Mouse (Mus musculus) heart, postnatal 14 days (tissue): ENCODE measurements around the gene Cdkl3. TPM values are rescaled to one million over a fixed set of nuclear protein-coding genes. Genes with fewer than 3 reads are reported as not detected.
A peak's percentile ranks its signal among the peaks of the same experiment; 100 is the strongest.

Experiments used
- DNase-seq, 2 experiments: peaks; one replicate each; pipeline ENCODE4 v3.0.0; 2021 to 2022
- intact Hi-C: fragments of 180-260 bp; cut with DNase I; formaldehyde crosslinking; loops from one replicate; pipeline ENCODE4 v1.15.1; 2025
- total RNA-seq, 2 experiments: library from RNA; stranded (reverse); gene quantifications; 2 replicates each; pipeline ENCODE4 v1.2.3; 2021

Gene Cdkl3
- total RNA-seq, 2 experiments from 2014 or later = 5.4 to 7.3 TPM

DNA sequence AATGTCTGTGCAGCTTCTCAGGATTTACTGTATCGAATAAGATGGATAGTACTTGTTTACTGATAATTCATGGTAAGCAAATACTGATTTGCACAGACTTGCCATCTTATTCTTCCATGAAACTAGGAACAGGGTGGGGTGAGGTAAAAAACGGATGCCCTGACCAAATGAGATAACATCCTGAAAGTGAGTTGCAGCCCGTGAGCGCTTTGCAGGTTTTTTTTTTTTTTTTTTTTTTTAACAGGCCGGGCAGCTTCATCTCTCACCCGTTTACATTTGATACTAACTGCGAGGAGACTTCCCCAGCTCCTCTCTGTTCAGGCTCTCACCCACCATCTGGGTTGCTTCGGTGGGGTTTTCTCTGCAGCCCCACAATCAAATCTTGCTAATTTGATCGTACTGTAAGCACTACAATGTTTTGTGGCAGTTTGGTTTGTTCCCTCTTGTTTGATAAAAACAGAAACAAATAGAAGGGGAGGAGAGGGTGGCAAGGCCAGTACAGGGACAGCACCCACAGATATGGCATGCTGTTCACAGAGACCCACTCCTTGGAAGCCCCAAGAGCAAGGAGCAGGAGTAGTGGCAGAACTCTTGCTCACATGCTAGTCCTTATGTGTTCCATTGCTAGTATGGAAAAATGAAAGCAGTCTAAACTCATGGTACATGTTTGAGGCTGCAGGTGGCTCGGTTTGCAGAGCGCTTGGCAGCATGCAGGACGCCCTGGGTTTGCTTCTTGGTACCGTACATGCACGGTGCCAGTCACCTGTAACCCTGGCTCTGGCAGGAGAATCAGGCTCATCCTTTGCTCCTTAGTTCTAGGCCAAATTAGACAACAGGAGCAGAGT, 70.8 kb downstream of the Cdkl3 start:
- intact Hi-C loops = no loop called here

DNA sequence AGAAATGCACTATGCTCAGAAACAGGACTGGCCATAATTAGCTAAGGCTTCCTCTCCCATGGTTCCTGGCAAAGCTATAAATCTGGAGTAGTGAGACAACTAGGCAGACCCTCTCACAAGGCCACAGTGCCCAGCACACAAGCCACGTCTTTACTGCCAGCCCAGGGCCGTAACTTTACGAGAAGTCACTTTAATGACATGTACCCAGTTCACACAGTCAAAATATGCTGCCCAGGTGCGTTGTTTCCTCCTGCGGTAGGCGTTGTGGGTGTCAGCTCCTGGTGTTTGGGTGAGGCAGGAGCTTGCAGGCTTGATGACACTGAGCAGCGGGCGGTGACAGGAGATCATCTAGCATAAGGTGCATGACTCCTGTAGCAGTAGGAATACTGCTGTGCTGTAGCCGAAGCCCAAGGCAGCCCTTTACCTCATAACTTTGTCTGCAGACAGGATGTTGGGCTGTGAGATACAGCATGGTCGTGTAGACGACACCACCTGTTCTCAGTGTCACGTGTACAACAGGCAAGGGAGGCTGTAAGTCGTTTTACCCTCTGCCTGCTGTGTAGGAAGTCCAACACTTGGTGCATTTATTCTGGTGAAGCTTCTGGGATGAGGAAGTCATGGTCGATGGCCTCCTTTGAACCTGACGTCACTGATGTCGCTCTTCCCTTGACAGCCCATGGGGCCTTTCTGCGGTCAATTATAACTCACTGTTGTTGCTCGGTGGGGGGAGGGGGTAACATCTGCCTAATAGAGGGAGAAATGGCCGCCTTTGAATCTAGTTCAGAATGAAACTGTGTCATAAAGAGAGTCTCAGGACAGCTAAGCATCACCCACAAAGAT, 72.0 kb downstream of the Cdkl3 start:
- intact Hi-C loops = no loop called here
- DNase-seq = no peak

More for the DNA sequence above, 70.8 kb downstream of the Cdkl3 start:
- DNase-seq = no peak

DNA sequence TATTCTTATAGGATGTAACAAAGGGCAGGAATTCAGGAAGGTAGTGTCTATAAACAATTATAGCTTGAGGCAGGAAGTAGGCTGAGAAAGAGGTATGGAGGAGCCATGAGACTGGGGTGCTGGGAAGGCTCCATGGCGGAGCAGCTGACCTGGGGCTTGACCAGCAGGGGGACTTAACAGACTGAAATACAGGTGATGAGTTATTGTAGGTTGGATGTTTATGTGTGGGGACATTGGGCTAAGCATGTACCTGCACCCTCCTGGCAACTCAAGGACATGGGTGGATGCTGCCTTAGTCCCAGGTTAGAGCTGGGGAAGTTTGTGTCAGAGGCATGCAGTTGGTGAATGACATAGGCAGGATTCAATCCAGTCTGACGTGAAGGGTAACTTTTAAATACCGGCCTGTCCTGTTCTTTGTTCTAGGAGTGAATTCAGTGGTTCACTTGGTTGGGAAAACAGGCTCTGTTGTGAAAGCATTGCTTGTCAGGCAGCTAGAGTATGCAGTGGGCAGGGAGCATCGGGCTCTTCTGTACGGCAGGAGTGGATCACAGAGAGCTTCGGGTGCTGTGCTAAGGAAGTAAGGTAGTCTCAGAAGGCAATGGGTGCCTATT, 72.8 kb downstream of the Cdkl3 start:
- no peak for DNase-seq
- intact Hi-C loops = no loop called here

DNA sequence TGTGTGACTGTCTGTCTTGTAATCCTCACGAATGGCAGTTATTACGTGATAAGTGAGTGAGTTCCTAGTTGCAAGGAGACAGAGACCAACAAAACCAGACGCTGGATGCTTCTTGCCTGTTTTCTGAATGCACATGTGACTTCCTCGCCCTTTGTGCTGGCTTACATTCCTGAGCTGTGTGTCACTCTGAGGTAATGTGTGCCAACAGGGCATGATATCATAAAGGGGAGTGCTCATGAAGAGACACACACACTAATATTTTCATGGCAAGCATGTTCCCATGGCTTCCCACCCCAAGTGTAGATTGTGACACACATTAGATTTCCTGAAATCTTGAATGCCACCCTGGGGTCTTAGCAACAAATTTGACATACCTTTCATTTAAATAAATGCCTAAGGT, 73.9 kb downstream of the Cdkl3 start:
- DNase-seq = peak in 1 of 2 experiments; percentile 35
- intact Hi-C loops = no loop called here

DNA sequence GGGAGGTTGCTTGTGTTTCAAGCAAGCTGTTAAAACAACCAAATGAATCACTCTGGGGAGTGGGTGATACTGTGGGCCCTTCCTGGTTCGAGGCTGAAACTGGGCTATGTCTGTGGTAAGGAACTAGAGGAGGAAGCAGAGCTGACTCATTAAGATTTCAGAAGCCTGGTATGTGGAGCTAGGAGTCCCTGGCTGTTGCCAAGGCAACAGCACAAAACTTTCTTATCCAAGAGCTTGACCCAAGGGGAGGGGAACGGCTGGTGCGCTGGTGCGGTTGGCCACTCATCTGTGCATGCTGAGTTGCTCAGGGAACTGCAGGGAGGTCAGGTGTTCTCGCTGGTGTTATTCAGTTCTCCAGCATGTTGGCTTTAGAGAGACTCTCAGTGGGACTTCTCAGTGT, 76.0 kb downstream of the Cdkl3 start:
- no peak for DNase-seq
- intact Hi-C loops = no loop called here

DNA sequence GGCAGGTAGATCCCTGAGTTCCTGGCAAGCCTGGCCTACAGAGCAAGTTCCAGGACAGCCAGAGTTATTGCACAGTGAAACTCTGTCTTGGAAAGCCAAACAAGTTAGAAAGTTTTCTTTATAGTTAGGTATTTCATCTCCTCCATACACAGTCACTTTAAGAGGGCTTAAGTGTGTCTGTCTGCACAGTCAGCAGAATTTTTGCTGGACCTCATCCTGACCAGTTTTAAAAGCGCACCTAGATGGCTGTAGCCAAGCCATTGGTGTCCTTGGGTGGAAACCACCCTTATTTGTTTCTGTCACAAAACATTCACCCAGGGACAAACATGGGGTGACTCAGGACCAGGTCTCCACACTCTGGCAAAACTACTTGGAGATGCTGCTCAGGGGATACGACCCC, 76.6 kb downstream of the Cdkl3 start:
- intact Hi-C loops = no loop called here
- no peak for DNase-seq

DNA sequence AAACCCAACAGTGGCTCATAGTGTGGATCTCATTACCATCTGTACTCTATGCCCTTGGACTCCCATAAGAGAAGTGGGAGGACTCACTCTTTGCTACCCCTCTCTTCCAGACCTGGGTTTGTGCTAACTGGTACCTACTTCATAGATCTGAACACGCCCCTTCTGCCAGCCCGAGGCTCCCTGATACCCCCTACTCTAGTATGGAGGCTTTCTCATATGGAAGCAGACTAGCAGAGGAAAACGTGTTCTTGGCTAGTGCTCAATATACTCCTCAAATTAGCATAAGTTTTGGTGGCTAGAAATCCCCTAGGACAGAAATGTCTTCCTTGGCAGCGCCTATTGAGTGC, 81.8 kb downstream of the Cdkl3 start:
- intact Hi-C loops = no loop called here

DNA sequence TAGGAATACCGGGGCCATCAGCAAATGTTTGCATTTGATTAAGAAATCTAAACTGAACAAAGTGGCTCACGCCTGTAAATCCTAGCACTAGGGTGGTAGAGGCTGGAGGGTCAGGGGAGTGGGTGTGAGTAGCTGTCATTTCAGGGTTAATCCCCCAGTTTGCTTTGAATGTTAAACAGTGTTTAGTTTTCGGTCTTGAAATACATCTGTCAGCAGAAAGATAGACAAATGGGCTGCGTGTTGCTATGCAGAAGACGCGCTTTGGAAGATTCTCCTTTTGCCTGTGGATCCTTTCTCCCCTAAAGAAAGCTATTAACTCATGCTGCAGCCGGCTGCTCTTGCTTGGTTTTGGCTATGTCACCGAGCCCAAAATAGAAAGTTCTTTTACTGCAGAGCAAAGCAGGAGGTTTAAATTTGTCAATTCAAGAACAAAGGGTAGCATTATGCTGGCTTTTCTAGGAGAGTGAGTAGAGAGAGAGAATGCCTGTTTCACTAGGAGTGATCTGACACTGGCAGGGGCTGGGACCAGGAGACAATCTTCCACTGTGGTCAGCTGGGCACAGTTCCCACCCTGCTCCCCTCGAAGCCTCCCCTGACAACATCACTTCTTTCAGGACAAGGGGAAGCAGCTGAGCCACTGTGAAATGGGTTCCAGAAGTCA, 82.3 kb downstream of the Cdkl3 start:
- DNase-seq = no peak
- intact Hi-C loops = no loop called here

More for the DNA sequence above, 81.8 kb downstream of the Cdkl3 start:
- no peak for DNase-seq

DNA sequence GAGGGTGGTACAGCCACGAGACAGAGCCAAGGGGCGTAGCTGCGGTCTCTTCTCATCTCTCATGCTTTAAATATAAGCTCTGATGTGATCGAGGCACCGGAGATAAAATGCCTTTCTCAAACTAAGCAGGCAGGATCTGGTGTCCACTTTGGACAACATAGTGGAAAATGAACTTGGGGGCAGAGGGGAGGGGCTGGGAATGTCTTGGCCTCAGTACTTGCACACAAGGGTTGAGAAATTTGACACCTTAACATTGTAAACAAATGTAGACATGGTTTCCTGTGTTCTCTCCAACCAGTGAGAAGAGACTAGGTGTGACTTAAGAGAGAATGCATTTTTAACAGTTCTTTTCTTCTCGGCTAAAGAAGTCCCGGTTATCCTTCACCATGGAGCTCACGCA, 85.3 kb downstream of the Cdkl3 start:
- no peak for DNase-seq
- intact Hi-C loops = no loop called here

DNA sequence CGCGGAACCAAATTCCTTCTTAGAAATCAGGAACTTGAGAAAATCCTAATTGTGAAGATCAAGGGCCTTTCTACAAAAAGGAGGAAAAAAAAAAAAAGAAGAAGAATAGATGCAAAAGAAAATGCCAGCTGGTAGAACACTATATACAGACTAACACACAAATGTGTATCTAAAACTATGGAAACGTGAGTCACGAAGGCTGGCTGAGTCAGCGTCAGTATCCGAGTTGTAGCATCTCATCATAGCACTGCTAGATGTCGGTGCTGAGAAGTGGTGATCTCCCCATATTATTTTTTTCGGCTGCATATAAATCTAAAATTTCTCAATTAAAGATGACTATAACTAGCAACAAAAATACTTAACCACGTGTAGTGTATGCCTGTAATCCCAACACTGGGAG, 87.2 kb downstream of the Cdkl3 start:
- intact Hi-C loops = no loop called here
- DNase-seq = no peak

DNA sequence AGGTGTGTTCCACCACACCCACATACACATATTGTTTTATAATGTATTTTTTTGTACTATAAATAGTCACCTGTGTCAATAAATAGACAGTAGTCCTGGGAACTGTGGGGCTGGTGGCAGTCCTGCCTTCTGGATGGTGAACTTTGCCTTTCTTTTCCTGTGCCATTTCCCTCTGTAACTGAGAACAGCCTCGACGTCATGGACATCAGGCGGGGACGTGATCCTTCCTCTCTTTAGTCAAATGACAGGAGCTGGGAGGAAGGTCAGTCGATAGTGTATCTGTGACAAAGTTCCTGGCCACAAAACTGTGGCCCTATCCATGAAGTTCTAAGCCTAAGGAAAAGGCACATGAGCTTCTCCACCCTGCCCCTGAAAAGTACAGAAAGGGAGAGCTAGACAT, 90.5 kb downstream of the Cdkl3 start:
- intact Hi-C loops = no loop called here
- DNase-seq = no peak

DNA sequence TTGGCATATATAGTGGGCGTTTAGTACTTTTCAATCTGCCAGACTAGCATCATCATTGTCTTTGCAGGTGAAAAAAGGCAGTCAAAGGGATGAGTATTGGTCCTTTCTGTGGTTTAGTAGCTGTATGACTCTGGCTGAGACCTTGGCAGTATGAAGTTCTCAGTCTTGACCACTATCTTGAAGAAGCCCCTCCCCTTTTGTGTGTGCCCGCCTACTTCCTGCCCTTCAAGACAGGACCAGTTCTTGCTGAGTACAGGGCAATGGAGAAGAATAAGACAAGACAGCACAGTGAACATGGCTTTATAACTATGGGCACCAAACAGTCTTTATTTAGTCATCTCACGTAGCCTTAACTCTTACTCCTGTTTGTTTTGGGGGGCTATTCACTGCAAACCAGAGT, 93.0 kb downstream of the Cdkl3 start:
- no peak for DNase-seq
- intact Hi-C loops = loop anchor here (5.0 kb wide), 1 partner anchor 95 kb away; the partner anchor contains the start of genes Cdkl3 and Ube2b

DNA sequence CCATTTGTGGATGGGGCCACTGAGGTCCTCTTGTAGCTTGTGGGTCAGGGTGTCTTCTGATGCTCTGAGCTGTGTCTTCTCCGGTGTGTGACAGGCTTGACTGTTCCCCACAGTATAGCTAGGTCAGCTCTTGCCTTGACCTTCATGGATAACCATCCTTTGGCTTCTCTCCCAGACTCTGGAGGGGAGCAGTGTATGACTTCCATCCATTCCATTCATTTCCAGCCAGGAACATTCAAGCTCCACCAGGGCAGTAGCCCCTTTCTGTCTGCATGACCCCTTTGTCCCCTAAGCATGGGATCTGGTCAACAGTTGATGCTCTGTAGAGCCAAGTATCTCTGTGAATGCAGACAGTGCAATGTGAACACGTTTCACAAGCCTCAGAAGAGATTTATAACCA, 93.6 kb downstream of the Cdkl3 start:
- intact Hi-C loops = loop anchor here (5.0 kb wide), 1 partner anchor 95 kb away; the partner anchor contains the start of genes Cdkl3 and Ube2b

DNA sequence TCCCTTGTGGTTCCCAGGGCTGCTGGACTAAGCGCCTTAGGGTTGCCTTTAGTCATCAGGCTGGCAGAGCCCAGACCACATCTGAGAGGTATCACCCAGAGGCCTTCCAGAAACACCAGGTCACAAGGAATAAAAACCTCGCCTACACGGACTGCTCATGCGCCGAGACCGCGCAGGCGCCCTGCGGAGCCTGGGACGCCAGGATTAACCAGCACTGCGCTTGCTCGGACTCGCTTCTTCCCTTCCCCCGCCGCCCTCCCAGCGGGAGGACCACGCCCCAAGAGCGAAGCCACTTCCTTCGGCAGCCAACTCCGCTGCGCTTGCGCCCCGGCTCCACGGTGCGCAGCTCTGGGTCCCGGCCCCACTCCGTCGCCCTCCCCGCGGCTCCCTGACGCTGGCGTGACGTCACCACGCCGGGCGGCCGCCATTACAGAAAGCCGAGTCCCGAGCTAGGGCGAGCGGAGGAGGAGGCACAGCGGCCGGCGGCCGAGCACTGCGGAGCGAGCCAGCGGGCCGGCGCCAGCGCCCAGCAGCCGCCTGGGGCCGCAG, 94.5 kb downstream of the Cdkl3 start, which contains the start of gene Ppp2ca:
Ppp2ca (plus strand) TSS at position 284 of the 549 bp plus-strand sequence.
- peak; percentile 98 for DNase-seq
- intact Hi-C loops = loop anchor here (5.0 kb wide), 1 partner anchor 96 kb away; the partner anchor contains the start of genes Cdkl3 and Ube2b

More for the DNA sequence above, 93.6 kb downstream of the Cdkl3 start:
- no peak for DNase-seq

DNA sequence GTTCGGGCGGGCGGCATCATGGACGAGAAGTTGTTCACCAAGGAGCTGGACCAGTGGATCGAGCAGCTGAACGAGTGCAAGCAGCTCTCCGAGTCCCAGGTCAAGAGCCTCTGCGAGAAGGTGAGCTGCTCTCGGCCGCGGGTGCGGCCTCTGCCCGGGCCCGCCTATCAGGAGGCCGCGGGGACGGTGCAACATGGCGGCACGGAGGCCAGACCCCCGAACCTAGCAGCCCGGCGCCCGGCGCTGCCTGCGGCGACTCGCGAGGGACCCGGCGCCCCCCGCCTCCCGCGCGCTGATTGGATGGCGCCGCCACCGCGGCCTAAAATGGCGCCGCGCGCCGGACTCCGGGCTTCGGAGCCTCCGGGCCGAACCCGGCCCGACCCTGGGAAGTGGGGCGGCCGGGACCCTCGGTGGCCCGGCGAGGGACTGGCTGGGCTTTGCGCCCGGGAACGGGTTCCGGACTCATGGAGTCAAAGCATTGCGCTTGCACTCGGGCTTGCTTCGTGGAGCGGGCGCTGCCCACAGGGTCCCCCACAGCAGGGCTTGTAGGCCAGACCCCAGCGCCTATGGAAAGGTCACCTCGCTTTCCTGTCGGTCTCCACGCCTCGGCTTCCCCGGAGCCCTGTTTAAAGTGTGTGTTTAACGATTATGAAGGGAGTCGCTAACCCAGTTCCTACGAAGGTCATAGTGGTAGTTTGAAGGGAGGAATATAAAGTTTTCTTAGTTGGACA, 95.2 kb downstream of the Cdkl3 start:
- intact Hi-C loops = loop anchor here (5.0 kb wide), 1 partner anchor 97 kb away; the partner anchor contains the start of genes Cdkl3 and Ube2b
- peak; percentile 80 to 82 for DNase-seq

DNA sequence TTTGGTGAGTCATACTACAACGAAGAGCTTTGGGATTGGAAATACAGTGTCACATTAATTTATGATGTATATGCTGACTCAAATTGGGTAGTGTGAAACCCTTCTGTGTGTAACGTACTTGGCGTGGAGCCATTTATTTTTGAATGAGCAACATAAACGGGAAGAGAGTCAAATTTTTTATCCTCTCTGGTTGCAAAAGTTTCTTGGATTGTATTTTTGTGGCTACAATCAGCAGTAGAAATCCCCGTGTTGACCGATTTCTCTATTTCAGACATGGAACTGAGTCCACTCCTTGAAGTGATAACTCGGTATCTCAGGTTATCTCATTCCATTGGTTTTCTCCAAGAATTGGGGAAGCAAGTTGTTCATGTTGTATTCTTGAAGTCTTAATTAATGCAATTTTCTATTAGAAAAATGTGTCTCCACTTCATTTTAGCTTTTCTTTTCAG, 95.8 kb downstream of the Cdkl3 start:
- DNase-seq = no peak
- intact Hi-C loops = loop anchor here (5.0 kb wide), 1 partner anchor 97 kb away; the partner anchor contains the start of genes Cdkl3 and Ube2b

DNA sequence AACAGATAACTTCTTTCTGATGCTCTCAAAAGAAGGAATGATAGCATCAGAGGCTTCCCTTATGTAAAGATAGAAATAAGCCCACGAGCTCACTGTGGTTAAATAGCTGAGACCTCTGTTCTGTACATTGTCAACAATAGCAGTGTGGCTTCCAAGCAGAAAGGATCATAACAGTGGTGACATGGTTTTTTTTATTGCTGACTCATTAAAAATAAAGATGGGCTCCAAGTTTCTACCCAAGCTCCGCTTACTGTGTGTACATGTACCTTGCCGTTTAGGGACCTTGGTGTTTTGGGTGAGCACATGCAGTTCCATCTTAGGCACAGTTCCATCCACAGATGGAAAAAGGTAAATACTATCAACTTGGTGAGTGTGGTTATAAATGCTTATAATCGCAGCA, 99.0 kb downstream of the Cdkl3 start:
- no peak for DNase-seq
- intact Hi-C loops = no loop called here

DNA sequence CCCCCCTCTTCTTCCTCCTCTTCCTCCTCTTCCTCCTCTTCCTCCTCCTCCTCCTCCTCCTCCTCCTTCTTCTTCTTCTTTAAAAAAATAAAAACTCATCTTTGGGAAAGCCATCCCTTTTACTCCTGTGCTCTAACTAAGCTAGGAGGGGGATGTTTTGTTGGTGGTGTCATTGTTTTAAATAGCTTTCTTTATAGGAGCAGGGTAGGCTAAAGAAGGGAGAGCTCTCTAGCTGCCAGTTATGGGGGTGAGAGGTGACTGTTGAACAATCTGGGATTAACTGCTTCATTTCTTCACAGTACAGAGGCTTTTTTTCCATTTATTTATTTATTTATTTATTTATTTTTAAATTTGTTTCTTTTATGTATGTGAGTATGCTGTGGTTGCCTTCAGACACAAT, 101.5 kb downstream of the Cdkl3 start:
- no peak for DNase-seq
- intact Hi-C loops = no loop called here

DNA sequence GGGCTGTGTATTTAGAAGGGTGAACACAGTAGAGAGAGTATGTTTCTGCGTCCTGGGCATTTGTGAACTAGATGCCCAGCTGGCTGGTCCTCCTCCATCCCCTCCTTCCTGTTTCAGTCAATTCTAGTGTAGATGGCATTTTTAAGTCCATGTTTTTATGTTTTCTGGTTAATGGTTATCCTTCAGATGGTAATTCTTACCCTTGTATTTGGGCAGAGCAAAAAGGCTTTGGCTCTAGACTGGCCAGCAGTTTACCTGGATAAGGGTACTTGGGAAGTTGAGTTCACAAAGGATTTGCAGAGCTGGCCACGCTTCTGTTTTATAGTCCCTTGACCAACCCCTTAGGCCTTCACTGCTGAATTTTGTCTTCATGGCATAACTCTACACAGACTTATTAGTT, 102.0 kb downstream of the Cdkl3 start:
- intact Hi-C loops = no loop called here
- no peak for DNase-seq
